Mouse (Mus musculus) ovary, postnatal 14 days (tissue): ENCODE data around the gene Rpl27a.

Experiments
- DNase-seq: peaks from one replicate; pipeline ENCODE4 v3.0.0; 2022; ENCODE audit warnings: low spot score

The Rpl27a gene

GRCm38 (mm10) chr7:109566327-109566726, 47.4 kb downstream of the Rpl27a start:
- DNase-seq = no peak

- DNase-seq = no peak
Observed at GRCm38 (mm10) chr7:109566841-109567768, 48.2 kb downstream of the Rpl27a start.

GRCm38 (mm10) chr7:109568391-109568892, 49.5 kb downstream of the Rpl27a start:
- DNase-seq = no peak
